Mouse (Mus musculus) right cerebral cortex, adult 18-20 months (tissue): ENCODE measurements around the gene Hivep3.
A peak's percentile ranks its signal among the peaks of the same experiment; 100 is the strongest.

Source experiments
- DNase-seq: peaks from one replicate; pipeline ENCODE4 v3.0.0; 2022; ENCODE audit warnings: mixed read lengths

Gene Hivep3

DNA sequence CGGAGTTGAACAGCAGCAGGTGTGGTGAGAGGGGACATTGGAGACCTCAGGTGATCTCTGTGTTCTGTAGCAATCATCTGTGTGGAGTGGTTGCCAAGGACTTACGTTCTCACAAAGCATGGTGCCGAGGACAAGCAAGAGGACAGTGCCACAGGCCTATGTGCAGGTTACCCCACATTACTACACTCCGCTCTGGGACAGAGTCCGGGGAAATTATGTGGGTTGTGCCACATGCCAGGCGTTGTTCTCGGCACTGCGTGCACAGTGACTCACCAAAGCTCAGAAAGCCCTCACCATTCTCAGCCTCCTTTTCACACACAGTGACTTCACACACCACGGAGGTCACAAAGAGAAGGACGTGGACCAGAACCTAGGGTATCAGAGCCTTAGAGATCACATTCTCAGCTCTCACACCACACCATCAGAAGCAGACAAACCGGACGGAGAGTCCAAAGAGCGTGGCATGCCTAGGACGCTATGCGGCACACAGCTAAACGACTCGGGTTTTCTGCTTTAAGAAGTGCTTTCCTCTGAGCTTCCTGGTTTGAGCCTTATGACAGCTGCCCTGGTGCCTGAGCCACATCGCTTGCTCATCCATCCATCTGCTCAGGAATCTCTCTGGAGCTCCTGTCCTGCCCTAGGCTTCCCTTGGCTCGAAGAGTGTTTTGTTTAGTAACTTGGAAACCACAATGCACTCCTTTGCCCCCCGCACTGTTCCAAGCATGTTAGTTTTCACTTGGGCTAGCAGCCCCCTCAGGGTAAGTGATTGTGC is 330.0 kb downstream of the Hivep3 start:
- peak; percentile 47 for DNase-seq

DNA sequence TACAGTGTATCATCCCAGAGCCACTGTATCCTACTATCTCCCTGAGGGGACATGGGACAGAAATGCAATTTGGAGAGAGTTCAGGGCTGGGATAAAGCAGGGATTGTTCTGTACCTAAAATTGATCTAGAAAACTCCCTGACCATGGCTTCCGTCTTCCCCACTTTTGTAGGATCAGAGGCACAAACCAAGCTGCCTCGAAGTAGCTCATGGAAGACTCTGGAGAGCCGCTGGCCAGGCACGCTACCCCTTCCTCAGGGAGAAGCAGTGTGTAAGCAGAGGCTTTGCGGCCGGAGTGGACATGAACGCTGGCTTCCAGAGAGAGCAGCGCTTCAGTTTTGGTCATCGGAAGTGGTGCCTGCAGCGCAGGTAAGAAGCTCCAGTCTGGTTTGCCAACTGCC is 331.1 kb downstream of the Hivep3 start, which contains the start of gene AL607142.1:
Gene AL607142.1 (plus strand): TSS at position 301 of the 400 bp plus-strand sequence.
- no peak for DNase-seq

DNA sequence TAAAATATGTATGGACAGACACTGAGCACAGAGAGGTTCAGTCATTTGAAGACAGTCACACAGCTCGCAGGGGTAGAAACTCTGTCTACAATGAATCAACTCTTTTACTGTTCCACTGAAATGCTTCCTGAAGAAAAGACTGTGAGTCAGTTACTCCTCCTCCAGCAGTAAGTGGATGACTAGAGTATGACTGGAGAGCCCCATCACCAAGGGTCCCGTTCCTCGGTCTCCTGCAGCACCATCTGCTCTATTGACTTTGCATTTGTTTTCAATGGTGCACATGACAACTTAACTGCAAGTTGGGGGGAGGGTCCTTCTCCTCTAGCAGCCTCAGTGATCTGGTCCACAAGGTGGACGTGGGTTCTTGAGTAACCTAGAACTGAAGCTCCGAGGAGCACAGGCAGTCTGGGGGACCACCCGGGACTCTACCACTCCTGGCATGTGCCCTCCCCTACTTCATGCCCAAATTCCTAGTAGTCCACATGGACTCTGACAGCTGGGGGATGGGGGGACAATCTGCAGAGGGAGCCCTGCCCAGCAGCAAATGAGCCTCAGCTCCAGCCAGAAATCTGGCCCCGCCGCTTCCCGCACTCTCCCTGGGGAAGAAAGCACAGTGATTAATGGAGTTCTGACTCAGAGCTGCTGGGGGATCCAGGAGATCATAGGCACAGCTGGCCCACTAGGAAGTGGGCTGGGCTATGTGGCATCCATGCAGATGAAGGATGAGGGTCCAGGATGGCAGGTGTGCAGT is 333.4 kb downstream of the Hivep3 start:
- DNase-seq = no peak

DNA sequence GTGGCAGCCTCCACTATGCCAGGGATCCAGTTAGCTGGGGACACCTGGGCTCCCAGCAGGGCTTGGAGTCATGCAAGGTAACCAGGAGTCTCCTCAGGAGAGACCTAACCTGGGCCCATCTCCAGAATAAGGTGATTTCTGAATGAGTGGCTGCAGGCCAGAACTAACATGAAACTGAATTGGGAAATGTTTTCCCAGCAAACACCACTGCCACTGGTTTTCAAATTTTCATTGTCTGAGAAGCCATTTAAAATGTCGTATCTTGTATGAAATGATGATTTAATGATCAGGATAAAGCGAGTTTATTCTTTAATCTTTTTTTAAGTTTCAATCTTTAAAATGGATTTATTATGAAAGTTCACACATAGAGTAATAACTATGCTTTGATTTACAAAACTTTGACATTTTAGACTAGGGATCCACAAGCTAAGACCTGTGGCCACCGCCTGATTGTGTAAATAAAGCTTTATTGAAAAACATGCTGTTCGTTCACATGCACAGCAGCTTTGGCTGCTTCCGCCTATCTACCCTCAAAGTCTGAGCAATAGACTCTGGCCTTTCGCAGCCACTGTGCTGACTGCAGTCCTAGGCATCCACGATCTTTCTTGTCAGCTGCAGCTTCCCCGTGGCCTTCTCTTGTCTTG is 334.1 kb downstream of the Hivep3 start:
- DNase-seq = no peak

DNA sequence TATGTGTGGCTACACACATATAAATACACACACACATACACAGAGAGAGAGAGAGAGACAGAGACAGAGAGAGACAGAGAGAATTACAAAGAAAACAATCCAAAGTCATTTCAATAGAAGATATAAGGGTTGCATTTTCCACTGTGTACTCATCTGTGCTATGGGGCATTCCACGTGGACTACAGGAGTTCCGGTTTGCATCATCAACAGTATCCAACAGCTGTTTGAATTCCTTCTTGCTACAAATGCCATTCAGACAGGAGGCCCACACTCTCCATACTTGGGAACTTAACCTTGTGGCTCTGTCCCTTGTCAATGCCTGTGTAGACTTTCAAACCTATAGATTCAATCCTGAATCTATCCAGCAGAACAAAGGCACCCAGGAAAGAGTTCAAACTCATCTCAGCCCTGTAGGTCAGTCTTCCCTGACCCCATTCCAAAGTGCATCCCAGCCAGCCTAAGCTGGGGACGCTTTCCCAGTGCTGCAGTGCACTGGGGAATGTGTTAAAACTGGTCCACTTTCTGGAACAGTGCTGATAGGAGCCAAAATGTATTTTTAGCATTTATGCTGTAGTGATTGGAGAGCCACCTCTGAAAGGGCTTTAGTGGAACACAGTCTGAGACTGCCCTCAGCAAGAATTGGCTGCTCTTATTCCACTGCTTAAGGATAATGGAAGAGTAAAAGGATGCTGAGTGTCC is 335.4 kb downstream of the Hivep3 start:
- DNase-seq = no peak

DNA sequence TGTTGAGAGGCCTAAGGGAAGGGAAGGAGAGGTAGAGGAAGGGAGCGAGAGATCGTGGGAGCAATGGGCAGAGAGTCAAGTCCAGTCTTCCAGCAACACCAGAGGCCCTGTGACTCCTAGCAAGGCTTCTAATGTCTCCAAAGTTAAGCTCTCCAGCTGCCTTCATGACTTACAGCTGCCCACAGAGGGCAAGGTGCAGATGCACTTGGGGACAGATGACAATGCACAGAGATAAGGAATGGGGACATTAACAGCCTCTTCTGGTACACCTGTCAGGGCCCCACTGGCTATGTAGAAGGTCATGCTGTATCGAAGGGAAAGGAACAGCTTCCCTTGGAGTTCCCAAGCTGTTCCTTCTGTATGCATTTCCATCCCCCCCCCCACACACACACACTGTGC is 336.0 kb downstream of the Hivep3 start:
- no peak for DNase-seq

DNA sequence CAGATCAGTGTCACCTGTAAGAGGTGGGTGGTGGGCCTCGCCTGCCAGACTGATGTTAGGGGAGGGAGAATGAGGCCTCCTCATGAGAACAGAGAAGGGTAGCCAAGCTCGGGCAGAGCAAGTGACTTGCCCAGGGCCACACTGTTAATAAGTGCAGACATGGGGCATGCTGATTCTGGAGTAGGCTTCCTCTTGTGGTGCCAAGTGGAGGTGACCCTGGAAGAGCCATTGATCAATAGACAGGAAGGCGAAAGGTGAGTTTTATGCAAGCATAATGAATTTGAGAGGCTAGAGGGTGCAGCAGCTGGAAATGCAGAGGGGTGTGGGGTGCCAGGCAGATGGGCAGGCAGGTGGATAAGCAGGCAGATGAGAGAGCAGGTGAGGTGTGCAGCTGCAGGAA is 337.8 kb downstream of the Hivep3 start:
- no peak for DNase-seq

DNA sequence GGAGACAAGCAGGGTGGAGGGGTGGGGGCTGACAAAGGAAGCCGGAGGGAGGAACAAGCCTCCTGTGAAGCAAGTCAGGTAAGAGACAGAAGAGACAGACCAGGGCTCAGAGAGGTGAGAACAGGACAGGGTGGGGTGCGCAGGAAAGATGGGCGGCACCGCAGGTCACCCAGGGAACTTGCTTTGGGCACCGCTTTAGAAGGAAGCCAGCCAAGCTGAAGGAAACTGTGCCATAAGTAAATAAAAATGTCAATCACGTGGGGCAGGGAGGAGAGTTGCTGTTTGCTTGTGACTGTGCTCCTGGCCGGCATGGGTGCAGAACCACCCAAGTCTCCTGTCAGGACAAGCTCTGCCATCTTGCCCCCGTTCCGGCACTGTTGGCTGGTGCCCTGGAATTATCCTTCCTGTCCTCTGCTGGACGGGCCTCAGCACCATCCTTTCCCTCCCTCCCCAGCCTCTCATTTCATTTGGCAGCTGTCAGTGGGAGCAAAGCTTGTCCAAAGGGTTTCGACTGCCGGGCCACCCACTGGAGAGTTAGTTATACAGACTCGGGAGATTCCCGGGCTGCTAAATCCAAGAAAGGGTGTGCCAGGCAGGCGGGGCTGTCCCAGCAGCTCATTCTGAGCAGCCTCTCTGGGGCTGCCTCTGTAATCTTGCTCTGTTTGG is 338.4 kb downstream of the Hivep3 start:
- no peak for DNase-seq

DNA sequence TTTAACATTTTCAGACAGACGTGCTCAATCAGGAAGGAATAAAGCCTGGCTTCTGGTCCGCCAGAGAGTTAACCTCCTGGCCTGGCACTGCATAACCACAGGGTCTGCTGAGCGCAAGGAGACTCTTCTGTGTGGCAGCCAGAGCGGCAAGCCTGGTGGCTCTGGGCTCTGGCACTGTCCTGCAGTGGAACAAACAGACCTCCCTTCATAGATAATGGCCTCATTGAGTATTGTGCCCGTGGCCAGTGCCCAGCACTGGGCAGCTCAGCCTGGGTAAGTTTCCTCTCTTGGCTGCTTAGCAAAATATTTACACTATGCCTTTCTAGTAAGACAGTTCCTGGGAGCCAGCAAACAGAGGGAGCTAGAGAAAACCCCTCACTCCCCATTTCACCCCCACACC is 340.5 kb downstream of the Hivep3 start:
- DNase-seq = peak; percentile 62

DNA sequence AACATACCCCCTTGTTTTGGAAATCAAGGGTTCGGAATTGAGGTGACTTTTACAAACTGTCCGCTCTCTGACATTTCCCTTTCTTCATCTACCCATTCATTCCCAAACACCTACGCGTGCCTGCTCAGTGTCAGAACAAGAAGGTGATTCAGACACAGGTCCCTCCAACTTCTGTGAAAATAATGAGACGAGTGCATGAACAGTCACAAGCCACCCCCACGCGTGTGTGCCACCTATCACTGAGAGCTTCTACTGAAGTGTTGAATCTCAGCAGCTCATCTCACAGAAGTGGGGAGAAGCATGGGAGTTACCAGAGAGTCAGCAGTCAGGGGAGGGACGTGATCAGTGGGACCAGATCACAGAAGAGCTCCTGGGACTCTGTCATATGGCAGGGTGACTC is 343.7 kb downstream of the Hivep3 start:
- peak; percentile 82 for DNase-seq

DNA sequence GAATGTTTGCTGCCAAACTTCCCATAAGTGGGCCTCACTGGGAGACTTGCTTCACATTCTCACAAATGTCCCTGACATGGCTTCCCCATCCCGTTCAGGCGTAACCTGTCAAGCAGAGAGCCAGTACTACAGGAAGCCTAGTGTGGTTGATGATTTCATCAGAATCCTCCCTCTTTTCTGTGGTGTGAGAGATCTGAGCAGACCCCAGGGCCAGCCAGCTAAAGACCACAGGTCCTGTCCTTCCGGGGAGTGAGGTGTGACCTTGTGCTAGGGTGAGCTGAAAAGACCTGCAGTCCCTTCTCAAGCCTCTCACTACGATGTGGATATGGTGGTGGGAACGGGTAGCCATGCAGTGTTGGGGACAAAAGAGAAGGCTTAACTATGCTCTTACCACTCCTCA is 348.9 kb downstream of the Hivep3 start:
- DNase-seq = no peak

DNA sequence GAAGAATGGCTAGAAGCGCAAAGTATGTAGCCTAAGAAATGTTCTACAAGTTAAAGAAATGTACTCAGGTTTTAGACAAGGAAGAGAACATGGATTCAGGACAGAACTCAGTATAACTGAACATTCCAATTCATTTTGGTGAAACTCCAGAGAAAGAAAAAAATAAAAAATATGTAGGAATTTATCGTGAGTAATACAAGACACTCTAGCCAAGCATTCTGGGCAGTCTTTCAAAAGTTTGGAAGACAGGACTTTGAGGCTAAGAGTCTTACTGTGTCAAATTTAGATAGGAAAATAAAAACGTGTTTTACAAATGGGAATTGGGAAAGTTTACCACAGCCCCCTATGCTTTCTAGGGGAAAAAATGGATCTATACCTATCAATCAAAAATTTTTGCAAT is 350.1 kb downstream of the Hivep3 start:
- no peak for DNase-seq

DNA sequence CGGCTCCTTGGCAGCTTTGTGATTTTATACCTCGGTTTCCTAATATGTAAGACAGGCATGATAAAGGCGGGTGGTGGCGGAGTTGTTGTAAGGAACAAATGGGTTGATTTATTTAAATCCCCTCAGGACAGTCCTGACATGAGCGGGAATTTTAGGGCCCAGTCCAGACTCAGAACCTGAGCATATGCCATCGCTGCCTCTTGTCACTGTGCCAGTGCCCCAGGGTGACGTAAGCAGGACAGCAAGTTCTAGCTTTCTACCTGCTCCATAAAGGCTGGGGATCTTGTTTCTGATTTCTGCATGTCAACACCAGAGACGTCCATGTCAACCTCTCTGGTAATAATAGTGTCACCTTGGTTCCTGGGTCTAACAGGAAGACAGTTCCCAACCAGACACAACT is 356.0 kb downstream of the Hivep3 start:
- no peak for DNase-seq

DNA sequence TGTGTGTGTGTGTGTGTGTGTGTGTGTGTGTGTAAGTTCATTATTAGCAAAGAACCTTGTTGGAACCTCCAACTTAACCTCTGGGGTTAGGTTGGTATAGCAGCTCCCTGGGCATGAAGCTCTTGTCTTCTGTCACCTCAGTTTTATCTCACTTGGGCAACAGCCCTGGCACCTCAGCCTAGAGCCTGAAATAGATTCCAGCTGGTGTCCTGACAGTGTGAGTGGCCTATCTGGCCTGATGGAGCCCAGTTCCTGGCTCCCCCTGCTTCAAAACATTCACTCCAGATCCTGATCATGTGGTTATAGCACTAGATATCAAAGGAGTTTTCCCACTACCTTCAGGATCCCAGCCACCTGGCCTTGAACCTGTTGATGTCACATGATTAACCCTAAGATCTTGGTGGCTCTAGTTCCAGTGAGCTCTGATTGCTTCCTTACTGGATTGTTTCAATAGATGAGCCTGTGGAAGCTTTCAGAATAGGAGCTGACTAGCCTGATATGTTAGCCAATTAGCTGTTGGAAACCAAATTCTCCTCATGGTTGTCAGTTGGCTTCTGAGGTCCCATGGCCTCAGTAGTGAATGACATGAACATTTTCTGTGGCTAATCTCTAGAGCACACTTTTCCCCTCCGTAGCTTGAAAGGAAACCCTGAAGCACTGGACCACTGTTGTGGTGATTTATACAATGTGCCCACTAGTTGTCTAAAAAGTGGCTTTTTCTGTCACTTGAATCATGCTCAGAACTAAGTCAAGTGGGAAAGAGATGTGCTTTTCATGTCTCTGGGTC is 358.6 kb downstream of the Hivep3 start:
- no peak for DNase-seq

DNA sequence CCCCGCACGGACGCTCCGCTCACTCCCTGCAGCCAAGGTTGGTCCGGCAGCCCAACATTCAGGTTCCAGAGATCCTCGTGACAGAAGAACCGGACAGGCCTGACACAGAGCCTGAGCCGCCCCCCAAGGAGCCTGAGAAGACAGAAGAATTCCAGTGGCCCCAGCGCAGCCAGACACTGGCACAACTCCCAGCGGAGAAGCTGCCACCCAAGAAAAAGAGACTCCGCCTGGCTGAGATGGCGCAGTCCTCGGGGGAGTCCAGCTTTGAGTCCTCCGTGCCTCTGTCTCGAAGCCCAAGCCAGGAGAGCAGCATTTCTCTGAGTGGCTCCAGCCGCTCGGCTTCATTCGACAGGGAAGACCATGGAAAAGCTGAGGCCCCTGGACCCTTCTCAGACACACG is 363.4 kb downstream of the Hivep3 start:
- DNase-seq = no peak

DNA sequence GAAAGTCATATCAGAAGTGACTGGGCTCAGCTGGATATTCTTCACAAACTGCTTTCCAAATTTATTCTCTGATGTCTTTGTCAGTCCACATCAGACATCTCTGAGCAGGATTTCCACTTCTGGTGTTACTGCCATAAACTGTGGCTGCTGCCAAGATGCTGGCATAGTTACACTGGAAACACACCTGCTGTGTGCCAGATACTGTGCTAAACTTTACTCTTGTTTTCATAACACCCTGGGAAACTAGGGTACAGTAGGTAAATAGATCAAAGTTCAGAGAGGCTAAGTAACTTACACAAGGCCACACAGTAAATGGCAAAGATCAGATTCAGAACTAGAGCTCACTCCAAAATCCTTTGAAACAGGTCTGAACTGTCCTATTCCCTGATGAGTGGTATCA is 367.6 kb downstream of the Hivep3 start:
- DNase-seq = no peak

DNA sequence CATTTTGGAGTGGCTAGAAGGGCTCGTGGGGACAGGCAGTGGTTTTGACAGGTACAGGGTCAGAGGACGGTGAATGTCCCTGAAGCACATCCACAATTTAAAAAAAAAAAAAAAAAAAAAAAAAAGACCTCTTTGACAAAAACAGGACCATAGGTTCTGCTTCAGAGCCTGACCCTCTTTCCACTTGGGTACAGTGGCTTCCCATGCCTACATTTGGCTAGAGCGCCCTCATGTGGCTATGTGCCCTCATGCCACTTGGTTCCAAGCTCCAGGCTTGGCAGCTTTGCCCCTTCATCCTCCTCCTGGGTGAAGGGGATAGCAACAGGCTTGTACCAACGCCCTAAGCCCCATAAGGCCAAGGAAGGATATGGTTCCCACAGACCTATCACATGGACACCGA is 371.0 kb downstream of the Hivep3 start:
- DNase-seq = peak; percentile 49

DNA sequence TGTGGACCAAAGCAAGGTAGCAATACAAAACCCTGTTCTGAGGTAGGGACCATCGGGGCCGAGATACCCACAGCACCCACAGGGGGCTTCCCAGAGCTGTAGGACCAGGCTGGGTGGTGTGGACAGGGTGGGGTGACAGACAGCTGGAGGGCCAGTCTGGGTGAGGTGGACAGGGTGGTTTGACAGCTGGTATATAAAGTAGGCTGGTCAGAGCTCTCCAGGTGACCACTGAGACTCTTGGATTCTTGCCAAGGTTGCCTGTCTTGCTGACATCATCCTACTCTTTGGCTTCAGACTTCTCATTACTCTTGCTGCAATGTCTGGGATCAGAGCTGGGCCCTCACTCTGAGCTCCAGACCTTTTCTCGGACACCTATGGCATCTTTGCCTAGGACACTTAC is 372.8 kb downstream of the Hivep3 start:
- no peak for DNase-seq

DNA sequence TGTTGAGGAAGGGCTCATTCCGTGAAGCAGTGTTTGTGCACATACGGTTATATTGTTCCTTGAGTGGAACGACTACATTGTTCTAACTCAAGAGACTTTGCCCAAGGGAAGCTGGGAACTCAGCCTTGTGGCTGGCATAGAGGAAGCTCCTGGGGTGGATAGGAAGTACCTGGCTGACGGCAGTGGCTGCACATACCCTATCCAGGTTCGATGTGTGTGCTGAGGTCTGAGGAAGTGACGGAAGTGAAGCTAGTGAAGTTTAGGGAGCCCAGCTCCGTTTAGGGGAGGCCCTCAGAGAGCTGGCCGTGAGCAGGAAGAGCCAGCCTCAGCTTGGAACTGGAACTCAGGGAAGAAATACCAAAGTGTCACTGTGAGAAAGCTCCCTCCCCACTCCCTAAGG is 374.2 kb downstream of the Hivep3 start:
- no peak for DNase-seq

DNA sequence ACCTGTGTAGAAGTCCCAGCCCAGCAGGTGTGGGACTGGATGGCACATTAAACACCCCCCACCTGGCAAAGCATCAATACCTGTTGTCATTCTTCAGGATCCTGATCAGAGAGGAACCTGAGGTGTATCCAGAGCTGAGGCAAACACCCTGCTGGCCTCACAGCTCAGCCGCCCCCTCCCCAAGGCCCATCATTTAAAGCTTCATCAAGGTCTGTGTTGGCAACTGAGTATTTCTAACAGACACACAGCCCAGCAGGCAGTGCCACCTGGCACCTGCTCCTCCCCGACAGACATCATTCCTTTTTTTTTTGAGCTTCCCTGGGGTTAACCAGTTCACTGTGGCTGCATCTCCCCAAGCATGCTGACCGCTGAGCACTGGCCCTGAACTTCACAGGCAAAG is 381.9 kb downstream of the Hivep3 start:
- no peak for DNase-seq

DNA sequence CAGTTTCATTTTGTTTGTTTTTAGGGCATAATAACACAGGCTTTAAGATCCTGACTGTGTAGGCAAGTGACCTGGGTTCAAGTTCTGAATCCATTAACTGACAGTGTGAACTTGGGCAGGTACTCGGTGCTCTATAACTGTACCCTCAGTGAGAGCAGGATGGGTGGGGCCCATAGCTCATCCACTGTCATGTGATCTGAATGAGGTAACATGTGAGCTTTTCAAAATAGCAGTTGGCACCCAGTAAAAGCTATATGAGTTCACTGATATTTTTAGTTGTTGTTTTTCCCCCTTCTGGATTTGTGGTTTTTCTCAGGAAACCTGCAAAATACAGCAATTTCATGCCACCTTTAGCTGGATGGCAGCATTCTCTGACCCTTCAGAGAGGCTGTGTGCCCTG is 382.7 kb downstream of the Hivep3 start:
- DNase-seq = no peak

DNA sequence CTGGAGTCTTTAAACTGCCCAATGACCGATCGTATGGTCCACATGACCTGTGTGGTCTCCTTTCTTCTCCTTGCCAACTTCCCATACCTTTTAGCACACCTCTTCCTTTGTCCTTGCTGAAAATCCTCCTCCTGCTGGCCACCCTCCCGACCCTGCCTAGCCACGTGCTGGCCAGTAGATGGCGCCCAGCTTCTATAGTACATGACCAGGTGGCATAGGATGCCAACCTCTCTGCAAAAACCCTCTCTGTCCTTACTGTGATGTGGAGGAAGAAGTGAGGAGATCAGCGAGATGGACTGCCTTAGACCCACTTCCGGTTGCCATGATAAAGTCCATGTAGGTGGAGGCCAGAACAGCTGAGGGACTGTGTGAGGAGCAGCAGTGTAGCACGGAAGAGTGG is 386.7 kb downstream of the Hivep3 start:
- no peak for DNase-seq
